Mouse (Mus musculus) forebrain, embryonic 14.5 days (tissue): Measurements from ENCODE around the gene Phkg1. TPM values are rescaled to one million over a fixed set of nuclear protein-coding genes. Genes with fewer than 3 reads are reported as not detected.

Experiments
- ATAC-seq: fragments of 200-750 bp; cut with Nextera tagmentation; 2 replicates; pipeline ENCODE4 v1.8.0; 2017; ENCODE audit warnings: mild to moderate bottlenecking, moderate library complexity
- DNase-seq: peaks from one replicate; pipeline ENCODE4 v3.0.0-alpha.2; 2015; ENCODE audit warnings: low spot score
- H3K27ac ChIP-seq: fragments of 300-500 bp; sonication (generic); 2 replicates; pipeline ENCODE4 v1.5.1; 2014; ENCODE audit warnings: low read depth, mild to moderate bottlenecking, control low read depth, low read length, moderate library complexity
- H3K27me3 ChIP-seq: fragments of 300-500 bp; sonication (generic); replicated peaks from 2 replicates; pipeline ENCODE4 v1.6.1; 2014; ENCODE audit warnings: low read length, control low read depth, mixed read lengths; ENCODE audit not compliant: control insufficient read depth, insufficient read depth
- H3K36me3 ChIP-seq: fragments of 300-500 bp; sonication (generic); 2 replicates; pipeline ENCODE4 v1.6.1; 2014; ENCODE audit warnings: low read length, control low read depth; ENCODE audit not compliant: control insufficient read depth, insufficient read depth
- H3K4me1 ChIP-seq: fragments of 300-500 bp; sonication (generic); 2 replicates; pipeline ENCODE4 v1.6.1; 2014; ENCODE audit warnings: antibody characterized with exemption, low read length, control low read depth; ENCODE audit not compliant: control insufficient read depth, insufficient read depth
- H3K4me2 ChIP-seq: fragments of 300-500 bp; sonication (generic); 2 replicates; pipeline ENCODE4 v1.6.1; 2014; ENCODE audit warnings: mild to moderate bottlenecking, control low read depth, low read length
- H3K4me3 ChIP-seq: fragments of 300-500 bp; sonication (generic); 2 replicates; pipeline ENCODE4 v1.5.1; 2014; ENCODE audit warnings: low read depth, low read length, control low read depth
- H3K9ac ChIP-seq: fragments of 300-500 bp; sonication (generic); 2 replicates; pipeline ENCODE4 v1.6.1; 2014; ENCODE audit warnings: mild to moderate bottlenecking, low read length, control low read depth, moderate library complexity
- H3K9me3 ChIP-seq: fragments of 300-500 bp; sonication (generic); replicated peaks from 2 replicates; pipeline ENCODE4 v1.6.1; 2016; ENCODE audit warnings: low read length, control low read depth, mixed read lengths; ENCODE audit not compliant: control insufficient read depth
- WGBS: fragments of 180-500 bp; shearing (Covaris S2); extraction: QIAGEN DNeasy Blood & Tissue Kit; methylation state at CpG from one replicate; pipeline ENCODE4 v1.1.7; 2014; 5-methylcytosine and 5-hydroxymethylcytosine counted together
- polyA plus RNA-seq: library from polyadenylated mRNA; unstranded; fragments of >200 nt; fragmentation: Nextera tagmentation; extraction: Ambion mirVana; gene quantifications from 2 replicates; pipeline ENCODE4 v1.2.1, GENCODE M21; 2014

Gene Phkg1
- polyA plus RNA-seq, 1 experiment from 2014 or later = 0.09 TPM

- Histone ChIP-seq H3K4me1 (no peaks in the 10 kb centered on the region), H3K36me3 (peaks cover 41% of the 10 kb centered on the region), H3K4me2 (no peak overlapping the region), H3K27ac (no peak overlapping the region), H3K27me3 (no peaks in the 10 kb centered on the region), H3K9me3 (no peaks in the 10 kb centered on the region), H3K9ac (no peak overlapping the region), H3K4me3 (no peak overlapping the region)
- DNase-seq (no peak), ATAC-seq (no peak)
- WGBS = 98% methylated on average over 6 of the region's 6 CpGs
Observed at GRCm38 (mm10) chr5:129862325-129862724, 36.0 kb downstream of the Phkg1 start.

GRCm38 (mm10) chr5:129856414-129856813 lies 41.9 kb downstream of the Phkg1 start:
- 85% methylated on average over 5 of the region's 5 CpGs for WGBS
- Histone ChIP-seq H3K9ac (no peak overlapping the region), H3K9me3 (no peaks in the 10 kb centered on the region), H3K4me3 (no peak overlapping the region), H3K4me1 (no peaks in the 10 kb centered on the region), H3K27me3 (no peaks in the 10 kb centered on the region), H3K4me2 (no peak overlapping the region), H3K27ac (no peak overlapping the region), H3K36me3 (peaks cover 63% of the 10 kb centered on the region)
- DNase-seq (no peak), ATAC-seq (no peak)

- 40% methylated on average over 5 of the region's 5 CpGs for WGBS
- no peak overlapping the region for H3K27ac ChIP-seq
- no peaks in the 10 kb centered on the region for H3K9me3 ChIP-seq
- ATAC-seq = no peak
- H3K27me3 ChIP-seq = no peaks in the 10 kb centered on the region
- no peak overlapping the region for H3K4me2 ChIP-seq
- H3K4me3 ChIP-seq = no peak overlapping the region
- H3K36me3 ChIP-seq = peaks cover 53% of the 10 kb centered on the region
- H3K4me1 ChIP-seq = no peaks in the 10 kb centered on the region
- no peak overlapping the region for H3K9ac ChIP-seq
- no peak for DNase-seq
Observed at GRCm38 (mm10) chr5:129855163-129855562, 43.2 kb downstream of the Phkg1 start.

- peak overlapping the region; percentile 61 for H3K4me2 ChIP-seq
- H3K4me3 ChIP-seq = peak overlapping the region; percentile 59
- peaks cover 6% of the 10 kb centered on the region; the same call in 1 of the 2 replicates for H3K4me1 ChIP-seq
- H3K27ac ChIP-seq = no peak overlapping the region
- 70% methylated on average over 8 of the region's 8 CpGs for WGBS
- H3K9ac ChIP-seq = peak overlapping the region; percentile 75
- H3K9me3 ChIP-seq = no peaks in the 10 kb centered on the region
- H3K36me3 ChIP-seq = peaks cover 20% of the 10 kb centered on the region
- no peak for ATAC-seq
- no peak for DNase-seq
- H3K27me3 ChIP-seq = no peaks in the 10 kb centered on the region
Observed at GRCm38 (mm10) chr5:129847558-129847820, 50.9 kb downstream of the Phkg1 start.

- WGBS = 14% methylated on average over 22 of the region's 22 CpGs
- H3K27ac ChIP-seq = peak within 1 kb of the TSS; percentile 75
- H3K36me3 ChIP-seq = peaks cover 20% of the 10 kb centered on the region
- H3K4me2 ChIP-seq = peak within 1 kb of the TSS; percentile 61
- DNase-seq (peak; percentile 97), ATAC-seq (peak; percentile 98)
- peak within 1 kb of the TSS; percentile 59 for H3K4me3 ChIP-seq
- peaks cover 6% of the 10 kb centered on the region; the same call in 1 of the 2 replicates for H3K4me1 ChIP-seq
- H3K9me3 ChIP-seq = no peaks in the 10 kb centered on the region
- peak within 1 kb of the TSS; percentile 75 for H3K9ac ChIP-seq
- no peaks in the 10 kb centered on the region for H3K27me3 ChIP-seq
Observed at GRCm38 (mm10) chr5:129846752-129847557, 51.4 kb downstream of the Phkg1 start, which contains the start of gene Sumf2. Sumf2 (plus strand) TSS chr5:129846986.

- ATAC-seq = no peak
Observed at GRCm38 (mm10) chr5:129844848-129845247, 53.5 kb downstream of the Phkg1 start.

More at GRCm38 (mm10) chr5:129844848-129845247, 53.5 kb downstream of the Phkg1 start:
- H3K9ac ChIP-seq = no peak overlapping the region
- no peak overlapping the region for H3K27ac ChIP-seq
- H3K27me3 ChIP-seq = no peaks in the 10 kb centered on the region
- 98% methylated on average over 5 of the region's 5 CpGs for WGBS
- no peak overlapping the region for H3K4me3 ChIP-seq
- no peak overlapping the region for H3K4me2 ChIP-seq
- peaks cover 20% of the 10 kb centered on the region for H3K36me3 ChIP-seq
- H3K4me1 ChIP-seq = peaks cover 6% of the 10 kb centered on the region; the same call in 1 of the 2 replicates
- DNase-seq = no peak
- no peaks in the 10 kb centered on the region for H3K9me3 ChIP-seq

Other genes starting within 250 kb of the Phkg1 start
- gene Zfp11, start 228.4 kb downstream of the Phkg1 start, polyA plus RNA-seq = 5.3 and 7.8 TPM in 2 replicates
- not detected in 2 replicates for gene Sept14, start 190.0 kb downstream of the Phkg1 start, polyA plus RNA-seq
- gene Mrps17, start 183.1 kb downstream of the Phkg1 start, polyA plus RNA-seq = 231 and 240 TPM in 2 replicates
- gene Nipsnap2, start 173.5 kb downstream of the Phkg1 start, polyA plus RNA-seq = 78.9 and 79.4 TPM in 2 replicates
- 47.2 and 61.2 TPM in 2 replicates for gene Psph, start 111.1 kb downstream of the Phkg1 start, polyA plus RNA-seq
- gene Sumf2, start 51.6 kb downstream of the Phkg1 start, polyA plus RNA-seq = 22.1 and 25.9 TPM in 2 replicates
- 1,049 and 1,237 TPM in 2 replicates for gene Chchd2, start 11.1 kb downstream of the Phkg1 start, polyA plus RNA-seq
- 14.9 and 22.3 TPM in 2 replicates for gene Zbed5, start 2.8 kb downstream of the Phkg1 start, polyA plus RNA-seq
- 3.8 and 5.6 TPM in 2 replicates for gene Nupr1l, start 10.0 kb upstream of the Phkg1 start, polyA plus RNA-seq
- gene Vkorc1l1, start 43.4 kb upstream of the Phkg1 start, polyA plus RNA-seq = 21.1 and 28.5 TPM in 2 replicates
- gene Gusb, start 104.5 kb upstream of the Phkg1 start, polyA plus RNA-seq = 20.7 and 21.4 TPM in 2 replicates
- 36.9 and 38.2 TPM in 2 replicates for gene Asl, start 130.7 kb upstream of the Phkg1 start, polyA plus RNA-seq
- 50.7 and 51.2 TPM in 2 replicates for gene Crcp, start 130.7 kb upstream of the Phkg1 start, polyA plus RNA-seq
- gene Tpst1, start 174.8 kb upstream of the Phkg1 start, polyA plus RNA-seq = 57.1 and 61.4 TPM in 2 replicates
- gene Kctd7, start 246.3 kb upstream of the Phkg1 start, polyA plus RNA-seq = 10.9 and 12.4 TPM in 2 replicates